Mouse (Mus musculus) forebrain, embryonic 14.5 days (tissue): ENCODE results near the gene Camkk2. TPM values are rescaled to one million over a fixed set of nuclear protein-coding genes. Genes with fewer than 3 reads are reported as not detected.
A peak's percentile ranks its signal among the peaks of the same experiment; 100 is the strongest.

Experiments
- ATAC-seq: fragments of 200-750 bp; cut with Nextera tagmentation; 2 replicates; pipeline ENCODE4 v1.8.0; 2017; ENCODE audit warnings: mild to moderate bottlenecking, moderate library complexity
- DNase-seq: peaks from one replicate; pipeline ENCODE4 v3.0.0-alpha.2; 2015; ENCODE audit warnings: low spot score
- H3K27ac ChIP-seq: fragments of 300-500 bp; sonication (generic); 2 replicates; pipeline ENCODE4 v1.5.1; 2014; ENCODE audit warnings: low read depth, mild to moderate bottlenecking, control low read depth, low read length, moderate library complexity
- H3K27me3 ChIP-seq: fragments of 300-500 bp; sonication (generic); replicated peaks from 2 replicates; pipeline ENCODE4 v1.6.1; 2014; ENCODE audit warnings: low read length, control low read depth, mixed read lengths; ENCODE audit not compliant: control insufficient read depth, insufficient read depth
- H3K36me3 ChIP-seq: fragments of 300-500 bp; sonication (generic); 2 replicates; pipeline ENCODE4 v1.6.1; 2014; ENCODE audit warnings: low read length, control low read depth; ENCODE audit not compliant: control insufficient read depth, insufficient read depth
- H3K4me1 ChIP-seq: fragments of 300-500 bp; sonication (generic); 2 replicates; pipeline ENCODE4 v1.6.1; 2014; ENCODE audit warnings: antibody characterized with exemption, low read length, control low read depth; ENCODE audit not compliant: control insufficient read depth, insufficient read depth
- H3K4me2 ChIP-seq: fragments of 300-500 bp; sonication (generic); 2 replicates; pipeline ENCODE4 v1.6.1; 2014; ENCODE audit warnings: mild to moderate bottlenecking, control low read depth, low read length
- H3K4me3 ChIP-seq: fragments of 300-500 bp; sonication (generic); 2 replicates; pipeline ENCODE4 v1.5.1; 2014; ENCODE audit warnings: low read depth, low read length, control low read depth
- H3K9ac ChIP-seq: fragments of 300-500 bp; sonication (generic); 2 replicates; pipeline ENCODE4 v1.6.1; 2014; ENCODE audit warnings: mild to moderate bottlenecking, low read length, control low read depth, moderate library complexity
- H3K9me3 ChIP-seq: fragments of 300-500 bp; sonication (generic); replicated peaks from 2 replicates; pipeline ENCODE4 v1.6.1; 2016; ENCODE audit warnings: low read length, control low read depth, mixed read lengths; ENCODE audit not compliant: control insufficient read depth
- WGBS: fragments of 180-500 bp; shearing (Covaris S2); extraction: QIAGEN DNeasy Blood & Tissue Kit; methylation state at CpG from one replicate; pipeline ENCODE4 v1.1.7; 2014; 5-methylcytosine and 5-hydroxymethylcytosine counted together
- polyA plus RNA-seq: library from polyadenylated mRNA; unstranded; fragments of >200 nt; fragmentation: Nextera tagmentation; extraction: Ambion mirVana; gene quantifications from 2 replicates; pipeline ENCODE4 v1.2.1, GENCODE M21; 2014

The Camkk2 gene
- polyA plus RNA-seq, 1 experiment from 2014 or later, result 32.6 TPM

- Histone ChIP-seq H3K4me1 (no peaks in the 10 kb centered on the region), H3K4me2 (no peak overlapping the region), H3K36me3 (no peaks in the 10 kb centered on the region), H3K9me3 (0 out of 2 replicates have a peak, but pooled peaks cover 3% of the 10 kb centered on the region), H3K9ac (no peak overlapping the region), H3K4me3 (no peak overlapping the region), H3K27ac (no peak overlapping the region), H3K27me3 (no peaks in the 10 kb centered on the region)
- ATAC-seq (no peak), DNase-seq (no peak)
- WGBS, result 86% methylated on average over 7 of the region's 7 CpGs
Measured at GRCm38 (mm10) chr5:122718400-122718799, 60.8 kb downstream of the Camkk2 start.

GRCm38 (mm10) chr5:122716793-122717192, 62.4 kb downstream of the Camkk2 start:
- ATAC-seq, result no peak
- Histone ChIP-seq H3K36me3 (no peaks in the 10 kb centered on the region), H3K9me3 (no peaks in the 10 kb centered on the region), H3K4me1 (no peaks in the 10 kb centered on the region), H3K4me3 (no peak overlapping the region), H3K27me3 (no peaks in the 10 kb centered on the region), H3K4me2 (no peak overlapping the region), H3K9ac (no peak overlapping the region), H3K27ac (no peak overlapping the region)
- WGBS, result 93% methylated on average over 2 of the region's 2 CpGs
- DNase-seq, result no peak

GRCm38 (mm10) chr5:122715723-122716122, 63.5 kb downstream of the Camkk2 start:
- Histone ChIP-seq H3K4me2 (no peak overlapping the region), H3K9me3 (no peaks in the 10 kb centered on the region), H3K9ac (no peak overlapping the region), H3K27me3 (no peaks in the 10 kb centered on the region), H3K27ac (no peak overlapping the region), H3K36me3 (no peaks in the 10 kb centered on the region), H3K4me1 (no peaks in the 10 kb centered on the region), H3K4me3 (no peak overlapping the region)
- ATAC-seq (no peak), DNase-seq (no peak)
- 81% methylated on average over 1 of the region's 1 CpGs for WGBS

GRCm38 (mm10) chr5:122708819-122709218, 70.4 kb downstream of the Camkk2 start:
- ATAC-seq (no peak), DNase-seq (no peak)
- Histone ChIP-seq H3K9ac (no peak overlapping the region), H3K27ac (no peak overlapping the region), H3K27me3 (no peaks in the 10 kb centered on the region), H3K4me3 (no peak overlapping the region), H3K4me2 (no peak overlapping the region), H3K9me3 (no peaks in the 10 kb centered on the region), H3K36me3 (no peaks in the 10 kb centered on the region), H3K4me1 (peaks cover 6% of the 10 kb centered on the region; the same call in 1 of the 2 replicates)
- WGBS, result 88% methylated on average over 6 of the region's 6 CpGs

- peaks cover 6% of the 10 kb centered on the region; the same call in 1 of the 2 replicates for H3K4me1 ChIP-seq
- peak within 1 kb of the TSS; percentile 82 for H3K9ac ChIP-seq
- peak within 1 kb of the TSS; percentile 62 for H3K4me2 ChIP-seq
- H3K36me3 ChIP-seq, result no peaks in the 10 kb centered on the region
- H3K9me3 ChIP-seq, result no peaks in the 10 kb centered on the region
- DNase-seq (peak; percentile 87), ATAC-seq (peak; percentile 92)
- H3K4me3 ChIP-seq, result peak within 1 kb of the TSS; percentile 57
- WGBS, result 1% methylated on average over 62 of the region's 66 CpGs
- H3K27me3 ChIP-seq, result no peaks in the 10 kb centered on the region
- peak within 1 kb of the TSS; percentile 45; the same call in 1 of the 2 replicates for H3K27ac ChIP-seq
Measured at GRCm38 (mm10) chr5:122707276-122708181, 71.7 kb downstream of the Camkk2 start, which contains the start of gene P2rx4. P2rx4 (plus strand) TSS chr5:122707544.

- ATAC-seq (peak; percentile 25; the same call in 1 of the 2 replicates), DNase-seq (no peak)
- Histone ChIP-seq H3K4me1 (peaks cover 6% of the 10 kb centered on the region; the same call in 1 of the 2 replicates), H3K9me3 (no peaks in the 10 kb centered on the region), H3K4me3 (peak overlapping the region; percentile 57), H3K36me3 (no peaks in the 10 kb centered on the region), H3K4me2 (peak overlapping the region; percentile 62), H3K27me3 (no peaks in the 10 kb centered on the region), H3K9ac (peak overlapping the region; percentile 82), H3K27ac (no peak overlapping the region; the same call in 1 of the 2 replicates)
- 39% methylated on average over 5 of the region's 5 CpGs for whole genome bisulfite sequencing
Measured at GRCm38 (mm10) chr5:122706917-122707275, 72.3 kb downstream of the Camkk2 start.

GRCm38 (mm10) chr5:122705174-122705573, 74.0 kb downstream of the Camkk2 start:
- ATAC-seq (no peak), DNase-seq (no peak)
- peaks cover 6% of the 10 kb centered on the region; the same call in 1 of the 2 replicates for H3K4me1 ChIP-seq
- 80% methylated on average over 3 of the region's 3 CpGs for WGBS
- H3K27ac ChIP-seq, result no peak overlapping the region
- H3K9ac ChIP-seq, result no peak overlapping the region
- H3K4me3 ChIP-seq, result no peak overlapping the region
- H3K27me3 ChIP-seq, result no peaks in the 10 kb centered on the region
- no peaks in the 10 kb centered on the region for H3K9me3 ChIP-seq
- no peaks in the 10 kb centered on the region for H3K36me3 ChIP-seq
- H3K4me2 ChIP-seq, result no peak overlapping the region

GRCm38 (mm10) chr5:122704571-122704970, 74.6 kb downstream of the Camkk2 start:
- no peak overlapping the region for H3K9ac ChIP-seq
- WGBS, result 88% methylated on average over 4 of the region's 4 CpGs
- H3K27ac ChIP-seq, result no peak overlapping the region
- no peak overlapping the region for H3K4me3 ChIP-seq
- no peaks in the 10 kb centered on the region for H3K36me3 ChIP-seq
- no peaks in the 10 kb centered on the region for H3K9me3 ChIP-seq
- no peaks in the 10 kb centered on the region for H3K27me3 ChIP-seq
- peaks cover 6% of the 10 kb centered on the region; the same call in 1 of the 2 replicates for H3K4me1 ChIP-seq
- H3K4me2 ChIP-seq, result no peak overlapping the region
- ATAC-seq, result no peak
- DNase-seq, result no peak

- no peak overlapping the region for H3K4me3 ChIP-seq
- DNase-seq, result no peak
- no peak overlapping the region for H3K4me2 ChIP-seq
- H3K27ac ChIP-seq, result no peak overlapping the region
- WGBS, result 86% methylated on average over 2 of the region's 2 CpGs
- H3K9me3 ChIP-seq, result no peaks in the 10 kb centered on the region
- H3K27me3 ChIP-seq, result no peaks in the 10 kb centered on the region
- H3K36me3 ChIP-seq, result no peaks in the 10 kb centered on the region
- no peak for ATAC-seq
- H3K4me1 ChIP-seq, result peaks cover 6% of the 10 kb centered on the region; the same call in 1 of the 2 replicates
- H3K9ac ChIP-seq, result no peak overlapping the region
Measured at GRCm38 (mm10) chr5:122703574-122703973, 75.6 kb downstream of the Camkk2 start.
